Mouse (Mus musculus): ENCODE data around the gene Grwd1. TPM values are rescaled to one million over a fixed set of nuclear protein-coding genes. Genes with fewer than 3 reads are reported as not detected.

Gene Grwd1
- polyA plus RNA-seq, 1 experiment from 2014 or later: 33.5 TPM

GRCm38 (mm10) chr7:45832428-45832827, 1.7 kb upstream of the Grwd1 start:
- peaks cover 3 to 20% of the 10 kb centered on the region in 2 experiments; a peak in 3 of 4 replicates for H3K4me1 ChIP-seq (ENCODE audit: control insufficient read depth in 2 of 2, insufficient read depth in 2 of 2, low read length in 2 of 2)
- peak overlapping the region; percentile 45 for H3K4me3 ChIP-seq (ENCODE audit: control insufficient read depth in 1 of 2, insufficient read depth in 1 of 2, low read depth in 1 of 2, low read length in 2 of 2)
- no peak for ATAC-seq (ENCODE audit: insufficient number of reproducible peaks, insufficient read depth, low FRiP score, low read depth)
- 9% methylated on average over 29 of the region's 30 CpGs for WGBS
- H3K27me3 ChIP-seq (ENCODE audit: control insufficient read depth, insufficient read depth, low read length): peaks cover 51% of the 10 kb centered on the region
- 0 out of 2 replicates have a peak, but pooled peaks cover 3% of the 10 kb centered on the region for H3K9me3 ChIP-seq (ENCODE audit: control insufficient read depth, low read length)
- peaks cover 22% of the 10 kb centered on the region for H3K36me3 ChIP-seq (ENCODE audit: control insufficient read depth, insufficient read depth, low read length)
- no peak overlapping the region for H3K27ac ChIP-seq (replicated peaks in 1 of 2; ENCODE audit: control insufficient read depth in 1 of 2, insufficient read depth in 1 of 2, low read depth in 2 of 2, low read length in 2 of 2)
- H3K9ac ChIP-seq (ENCODE audit: low read length): no peak overlapping the region; the same call in 1 of the 2 replicates
- H3K4me2 ChIP-seq (ENCODE audit: low read length): peak overlapping the region; percentile 66

GRCm38 (mm10) chr7:45831128-45831525, 383 bp upstream of the Grwd1 start:
- peaks cover 51% of the 10 kb centered on the region for H3K27me3 ChIP-seq (ENCODE audit: control insufficient read depth, insufficient read depth, low read length)
- peaks cover 3 to 20% of the 10 kb centered on the region in 2 experiments; a peak in 3 of 4 replicates for H3K4me1 ChIP-seq (ENCODE audit: control insufficient read depth in 2 of 2, insufficient read depth in 2 of 2, low read length in 2 of 2)
- H3K27ac ChIP-seq (replicated peaks in 1 of 2; ENCODE audit: control insufficient read depth in 1 of 2, insufficient read depth in 1 of 2, low read depth in 2 of 2, low read length in 2 of 2): no peak overlapping the region
- peaks cover 35% of the 10 kb centered on the region for H3K36me3 ChIP-seq (ENCODE audit: control insufficient read depth, insufficient read depth, low read length)
- no peak for ATAC-seq (ENCODE audit: insufficient number of reproducible peaks, insufficient read depth, low FRiP score, low read depth)
- 24% methylated on average over 5 of the region's 5 CpGs for WGBS
- peak overlapping the region; percentile 74 for H3K4me2 ChIP-seq (ENCODE audit: low read length)
- no peaks in the 10 kb centered on the region for H3K9me3 ChIP-seq (ENCODE audit: control insufficient read depth, low read length)
- H3K9ac ChIP-seq (ENCODE audit: low read length): peak overlapping the region; percentile 83
- peak overlapping the region; percentile 68 to 82 for H3K4me3 ChIP-seq (ENCODE audit: control insufficient read depth in 1 of 2, insufficient read depth in 1 of 2, low read depth in 1 of 2, low read length in 2 of 2)

- Histone ChIP-seq H3K4me3 (ENCODE audit: control insufficient read depth in 1 of 2, insufficient read depth in 1 of 2, low read depth in 1 of 2, low read length in 2 of 2) (no peak overlapping the region), H3K36me3 (ENCODE audit: control insufficient read depth, insufficient read depth, low read length) (peaks cover 69% of the 10 kb centered on the region), H3K27me3 (ENCODE audit: control insufficient read depth, insufficient read depth, low read length) (peaks cover 7% of the 10 kb centered on the region), H3K4me1 (ENCODE audit: control insufficient read depth in 2 of 2, insufficient read depth in 2 of 2, low read length in 2 of 2) (peaks cover 3 to 8% of the 10 kb centered on the region in 2 experiments; a peak in 3 of 4 replicates), H3K4me2 (ENCODE audit: low read length) (no peak overlapping the region), H3K9me3 (ENCODE audit: control insufficient read depth, low read length) (no peaks in the 10 kb centered on the region), H3K9ac (ENCODE audit: low read length) (no peak overlapping the region), H3K27ac (replicated peaks in 1 of 2; ENCODE audit: control insufficient read depth in 1 of 2, insufficient read depth in 1 of 2, low read depth in 2 of 2, low read length in 2 of 2) (no peak overlapping the region)
- 91% methylated on average over 7 of the region's 7 CpGs for WGBS
- ATAC-seq (ENCODE audit: insufficient number of reproducible peaks, insufficient read depth, low FRiP score, low read depth): no peak
These were observed 4.1 kb downstream of the Grwd1 start for GRCm38 (mm10) chr7:45826631-45827030.

- H3K9me3 ChIP-seq (ENCODE audit: control insufficient read depth, low read length): no peaks in the 10 kb centered on the region
- H3K4me3 ChIP-seq (ENCODE audit: control insufficient read depth in 1 of 2, insufficient read depth in 1 of 2, low read depth in 1 of 2, low read length in 2 of 2): no peak within 1 kb of the TSS
- 45% methylated on average over 7 of the region's 7 CpGs for WGBS
- H3K9ac ChIP-seq (ENCODE audit: low read length): no peak within 1 kb of the TSS
- no peak within 1 kb of the TSS for H3K4me2 ChIP-seq (ENCODE audit: low read length)
- H3K4me1 ChIP-seq (ENCODE audit: control insufficient read depth in 2 of 2, insufficient read depth in 2 of 2, low read length in 2 of 2): peaks cover 0 to 2% of the 10 kb centered on the region in 2 experiments; a peak in 2 of 4 replicates
- H3K27me3 ChIP-seq (ENCODE audit: control insufficient read depth, insufficient read depth, low read length): no peaks in the 10 kb centered on the region
- no peak for ATAC-seq (ENCODE audit: insufficient number of reproducible peaks, insufficient read depth, low FRiP score, low read depth)
- H3K36me3 ChIP-seq (ENCODE audit: control insufficient read depth, insufficient read depth, low read length): peaks cover 68% of the 10 kb centered on the region
- no peak within 1 kb of the TSS for H3K27ac ChIP-seq (replicated peaks in 1 of 2; ENCODE audit: control insufficient read depth in 1 of 2, insufficient read depth in 1 of 2, low read depth in 2 of 2, low read length in 2 of 2)
These were observed 6.1 kb downstream of the Grwd1 start, which contains the start of gene Kcnj14 for GRCm38 (mm10) chr7:45824598-45824997. Kcnj14 (minus strand) TSS chr7:45824782.

- Histone ChIP-seq H3K4me1 (ENCODE audit: control insufficient read depth in 2 of 2, insufficient read depth in 2 of 2, low read length in 2 of 2) (no peaks in the 10 kb centered on the region), H3K9me3 (ENCODE audit: control insufficient read depth, low read length) (no peaks in the 10 kb centered on the region), H3K27ac (replicated peaks in 1 of 2; ENCODE audit: control insufficient read depth in 1 of 2, insufficient read depth in 1 of 2, low read depth in 2 of 2, low read length in 2 of 2) (no peak overlapping the region), H3K9ac (ENCODE audit: low read length) (no peak overlapping the region), H3K4me2 (ENCODE audit: low read length) (no peak overlapping the region), H3K4me3 (ENCODE audit: control insufficient read depth in 1 of 2, insufficient read depth in 1 of 2, low read depth in 1 of 2, low read length in 2 of 2) (no peak overlapping the region), H3K36me3 (ENCODE audit: control insufficient read depth, insufficient read depth, low read length) (peaks cover 32% of the 10 kb centered on the region), H3K27me3 (ENCODE audit: control insufficient read depth, insufficient read depth, low read length) (peaks cover 6% of the 10 kb centered on the region; the same call in 1 of the 2 replicates)
- ATAC-seq (ENCODE audit: insufficient number of reproducible peaks, insufficient read depth, low FRiP score, low read depth): no peak
These were observed 9.8 kb downstream of the Grwd1 start for GRCm38 (mm10) chr7:45820913-45821312.

- Histone ChIP-seq H3K36me3 (ENCODE audit: control insufficient read depth, insufficient read depth, low read length) (peaks cover 21% of the 10 kb centered on the region), H3K4me1 (ENCODE audit: control insufficient read depth in 2 of 2, insufficient read depth in 2 of 2, low read length in 2 of 2) (peaks cover 4% of the 10 kb centered on the region in 2 experiments; a peak in 2 of 4 replicates), H3K4me2 (ENCODE audit: low read length) (peak overlapping the region; percentile 43), H3K9me3 (ENCODE audit: control insufficient read depth, low read length) (no peaks in the 10 kb centered on the region), H3K27me3 (ENCODE audit: control insufficient read depth, insufficient read depth, low read length) (peaks cover 6% of the 10 kb centered on the region; the same call in 1 of the 2 replicates), H3K9ac (ENCODE audit: low read length) (no peak overlapping the region), H3K4me3 (ENCODE audit: control insufficient read depth in 1 of 2, insufficient read depth in 1 of 2, low read depth in 1 of 2, low read length in 2 of 2) (peak overlapping the region; percentile 1 to 12; a peak in 2 of 4 replicates), H3K27ac (replicated peaks in 1 of 2; ENCODE audit: control insufficient read depth in 1 of 2, insufficient read depth in 1 of 2, low read depth in 2 of 2, low read length in 2 of 2) (no peak overlapping the region)
- 5% methylated on average over 25 of the region's 25 CpGs for WGBS
- no peak for ATAC-seq (ENCODE audit: insufficient number of reproducible peaks, insufficient read depth, low FRiP score, low read depth)
These were observed 10.9 kb downstream of the Grwd1 start for GRCm38 (mm10) chr7:45819843-45820242.

GRCm38 (mm10) chr7:45815984-45816351, 14.8 kb downstream of the Grwd1 start:
- Histone ChIP-seq H3K4me1 (ENCODE audit: control insufficient read depth in 2 of 2, insufficient read depth in 2 of 2, low read length in 2 of 2) (peaks cover 10 to 23% of the 10 kb centered on the region in 2 experiments; a peak in 3 of 4 replicates), H3K9ac (ENCODE audit: low read length) (no peak overlapping the region), H3K27ac (replicated peaks in 1 of 2; ENCODE audit: control insufficient read depth in 1 of 2, insufficient read depth in 1 of 2, low read depth in 2 of 2, low read length in 2 of 2) (no peak overlapping the region), H3K9me3 (ENCODE audit: control insufficient read depth, low read length) (no peaks in the 10 kb centered on the region), H3K27me3 (ENCODE audit: control insufficient read depth, insufficient read depth, low read length) (peaks cover 6% of the 10 kb centered on the region; the same call in 1 of the 2 replicates), H3K4me2 (ENCODE audit: low read length) (no peak overlapping the region), H3K4me3 (ENCODE audit: control insufficient read depth in 1 of 2, insufficient read depth in 1 of 2, low read depth in 1 of 2, low read length in 2 of 2) (no peak overlapping the region), H3K36me3 (ENCODE audit: control insufficient read depth, insufficient read depth, low read length) (peaks cover 21% of the 10 kb centered on the region)
- no peak for ATAC-seq (ENCODE audit: insufficient number of reproducible peaks, insufficient read depth, low FRiP score, low read depth)
- WGBS: 36% methylated on average over 2 of the region's 2 CpGs

All from heart, embryonic 14.5 days (tissue).